Comparison of ENCODE assay signal across 16 mouse cellular contexts in genomic region chr1:81307407-81307806, GRCm38 (mm10).
DNase-seq lines count a peak whose midpoint lies in the region; ATAC-seq and TF ChIP-seq lines count a peak whose summit lies in the region.
"Had no signal": no experiment of that assay in that cellular context is flagged by ENCODE, and none has a peak within 500 bp of the region (broad histone marks: within the 10 kb centered on the region; RNA-seq: fewer than 3 reads in every experiment).

No protein-coding gene starts in this region.

- ATAC-seq in activated CD4-positive, CD25-positive, alpha-beta regulatory T cell, adult 4 months, result no peak
- ATAC-seq: forebrain, embryonic 13.5 days had no signal

- DNase-seq in embryo, embryonic 10.5 days (ENCODE audit: low spot score), result peak; percentile 33
- DNase-seq in embryo, embryonic 9.5 days (ENCODE audit: extremely low spot score), result no peak
- no peak for DNase-seq in layer of hippocampus, adult 2 months (ENCODE audit: low spot score in 2 of 2)
- no peak for DNase-seq in layer of hippocampus, postnatal 25 days (ENCODE audit: extremely low spot score in 1 of 2, low spot score in 1 of 2)
- DNase-seq in 3T3-L1 (ENCODE audit: low read depth, low spot score) (peak; percentile 21), ZHBTc4 (ENCODE audit: low read depth, low spot score) (peak; percentile 24)
- no peak for DNase-seq in thymus, postnatal 10 days (ENCODE audit: low spot score in 2 of 2)
- DNase-seq: B cell, adult 2 months; gastrocnemius, postnatal 10 days; kidney, adult 18-20 months; lung, adult 2 months; thymus, postnatal 14 days had no signal

- H3K27ac ChIP-seq in layer of hippocampus, adult 2 months, result no peak overlapping the region
- H3K27ac ChIP-seq: forebrain, embryonic 13.5 days; hindbrain, embryonic 10.5 days had no signal

- no peak overlapping the region for H3K4me3 ChIP-seq in layer of hippocampus, adult 2 months
- H3K4me3 ChIP-seq: forebrain, embryonic 13.5 days; hindbrain, embryonic 10.5 days; megakaryocyte, embryonic 14.5 days had no signal

- peak; percentile 66 for TF ChIP-seq CTCF in layer of hippocampus, adult 2 months (conservative IDR thresholded peaks at IDR 0.05)

Comparison
In these comparisons a context has a peak if more than half of its experiments do, and no peak if none do; other contexts are left out.
1. DNase-seq: peak in embryo, embryonic 10.5 days (single experiment), 3T3-L1 (single experiment) and ZHBTc4 (single experiment); none in embryo, embryonic 9.5 days (single experiment), layer of hippocampus, adult 2 months (0 of 2), layer of hippocampus, postnatal 25 days (0 of 2) and thymus, postnatal 10 days (0 of 2).